Mouse (Mus musculus): ENCODE measurements at regions not wholly inside any gene's neighbourhood (a gene's known extent, or its start where the extent isn't known, plus 50 kb on each side); places are given as distances from the start of the nearest gene placed in this dataset.

DNA sequence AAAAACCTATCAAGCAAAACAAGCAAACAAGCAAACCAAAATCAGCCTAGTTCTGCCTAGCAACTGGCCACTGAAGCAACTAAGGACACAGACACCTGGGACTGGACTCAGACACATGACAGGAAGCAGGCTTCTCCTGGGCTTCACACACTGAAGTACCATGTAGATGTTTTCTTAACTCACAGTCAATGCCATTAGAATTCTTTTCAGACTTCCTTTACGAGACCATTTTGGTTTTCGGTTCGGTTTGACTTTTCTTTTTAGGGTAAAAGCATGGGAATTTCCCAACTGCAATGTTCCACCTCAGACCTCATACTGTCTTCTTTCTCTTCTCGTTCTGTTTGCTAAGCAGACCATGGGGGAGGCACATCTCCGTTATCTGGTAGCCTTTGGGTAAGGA is 114.7 kb upstream of the Tbl1xr1 start:
- TF ChIP-seq POLR2A (IDR thresholded peaks at IDR 0.05; ENCODE audit: low read depth, low read length) (no peak), CTCF (IDR thresholded peaks at IDR 0.05; ENCODE audit: borderline replicate concordance, insufficient read depth, low read length) (no peak)

Measured in embryonic fibroblast, embryonic 13.5 days (primary cell).